Mouse (Mus musculus): ENCODE measurements around the gene Gucd1. TPM values are rescaled to one million over a fixed set of nuclear protein-coding genes. Genes with fewer than 3 reads are reported as not detected.
"Not testable (repeated sequence)": the region's sequence is repeated elsewhere in the genome, so short reads cannot be mapped to it uniquely, and the experiment has no call there.

The Gucd1 gene
- polyA plus RNA-seq, 1 experiment from 2014 or later: 27.6 TPM

GRCm38 (mm10) chr10:75390156-75390555 lies 127.6 kb downstream of the Gucd1 start:
- WGBS: 71% methylated on average over 2 of the region's 2 CpGs
- Histone ChIP-seq H3K9ac (no peak overlapping the region), H3K27me3 (no peaks in the 10 kb centered on the region)

DNA sequence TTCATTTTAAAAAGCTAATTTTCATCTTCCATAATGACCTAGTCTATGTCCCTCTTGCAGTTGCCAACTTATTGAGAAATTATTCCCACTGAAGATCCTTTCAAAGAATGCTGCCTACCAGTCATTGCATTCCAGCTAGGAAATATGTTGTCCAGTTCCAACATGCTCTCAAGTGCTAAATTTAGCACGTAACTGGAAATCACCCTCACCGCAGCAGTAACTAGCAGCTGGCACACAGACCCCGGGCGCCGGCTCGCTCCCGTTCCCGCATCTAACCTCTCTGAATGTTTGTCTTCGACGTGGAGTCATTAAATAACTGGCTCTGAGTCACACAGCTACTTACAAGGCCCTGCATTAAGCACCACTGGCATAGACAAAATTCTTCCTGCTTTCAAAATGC lies 139.1 kb downstream of the Gucd1 start:
- 37% methylated on average over 10 of the region's 10 CpGs for WGBS
- H3K27me3 ChIP-seq: no peaks in the 10 kb centered on the region
- H3K27ac ChIP-seq: no peak overlapping the region; the same call in 1 of the 2 replicates
- no peak overlapping the region for H3K4me3 ChIP-seq
- no peak overlapping the region for H3K4me2 ChIP-seq
- H3K9me3 ChIP-seq: no peaks in the 10 kb centered on the region
- no peaks in the 10 kb centered on the region for H3K36me3 ChIP-seq
- no peaks in the 10 kb centered on the region; the same call in 1 of the 2 replicates for H3K4me1 ChIP-seq
- no peak for ATAC-seq (ENCODE audit: insufficient number of reproducible peaks, low FRiP score, low TSS enrichment, low read depth)
- H3K9ac ChIP-seq: no peak overlapping the region

More at GRCm38 (mm10) chr10:75390156-75390555, 127.6 kb downstream of the Gucd1 start:
- H3K4me1 ChIP-seq: no peaks in the 10 kb centered on the region
- H3K9me3 ChIP-seq: no peaks in the 10 kb centered on the region
- ATAC-seq (ENCODE audit: insufficient number of reproducible peaks, low FRiP score, low TSS enrichment, low read depth): no peak
- no peak overlapping the region for H3K27ac ChIP-seq
- H3K36me3 ChIP-seq: no peaks in the 10 kb centered on the region
- no peak overlapping the region for H3K4me2 ChIP-seq
- no peak overlapping the region for H3K4me3 ChIP-seq

GRCm38 (mm10) chr10:75373655-75374351 lies 144.0 kb downstream of the Gucd1 start:
- H3K9ac ChIP-seq, H3K9me3 ChIP-seq, H3K4me1 ChIP-seq, H3K36me3 ChIP-seq, H3K4me2 ChIP-seq, H3K4me3 ChIP-seq, H3K27ac ChIP-seq, H3K27me3 ChIP-seq: not testable (repeated sequence)
- 69% methylated on average over 13 of the region's 19 CpGs for WGBS
- ATAC-seq (ENCODE audit: insufficient number of reproducible peaks, low FRiP score, low TSS enrichment, low read depth): peak; percentile 40; the same call in 1 of the 2 replicates

- H3K27ac ChIP-seq: no peak overlapping the region
- H3K9me3 ChIP-seq: no peaks in the 10 kb centered on the region
- peak overlapping the region; percentile 9; the same call in 1 of the 2 replicates for H3K4me3 ChIP-seq
- H3K27me3 ChIP-seq: no peaks in the 10 kb centered on the region
- H3K4me1 ChIP-seq: no peaks in the 10 kb centered on the region
- 44% methylated on average over 6 of the region's 6 CpGs for WGBS
- no peaks in the 10 kb centered on the region for H3K36me3 ChIP-seq
- ATAC-seq (ENCODE audit: insufficient number of reproducible peaks, low FRiP score, low TSS enrichment, low read depth): no peak
- H3K9ac ChIP-seq: no peak overlapping the region
- no peak overlapping the region for H3K4me2 ChIP-seq
These were observed 152.5 kb downstream of the Gucd1 start for GRCm38 (mm10) chr10:75365231-75365633.

GRCm38 (mm10) chr10:75364796-75365195 lies 153.0 kb downstream of the Gucd1 start:
- H3K9ac ChIP-seq: no peak overlapping the region
- H3K27ac ChIP-seq: no peak overlapping the region
- H3K36me3 ChIP-seq: no peaks in the 10 kb centered on the region
- H3K4me3 ChIP-seq: 0 out of 2 replicates have a peak overlapping the region, but pooled peaks have one; percentile 9
- no peaks in the 10 kb centered on the region for H3K9me3 ChIP-seq
- no peaks in the 10 kb centered on the region for H3K4me1 ChIP-seq
- ATAC-seq (ENCODE audit: insufficient number of reproducible peaks, low FRiP score, low TSS enrichment, low read depth): no peak
- WGBS: 71% methylated on average over 9 of the region's 9 CpGs
- H3K27me3 ChIP-seq: no peaks in the 10 kb centered on the region
- H3K4me2 ChIP-seq: no peak overlapping the region

- H3K36me3 ChIP-seq, H3K27ac ChIP-seq, H3K4me2 ChIP-seq, H3K4me3 ChIP-seq, H3K9ac ChIP-seq, H3K4me1 ChIP-seq, H3K27me3 ChIP-seq, H3K9me3 ChIP-seq: not testable (repeated sequence)
- ATAC-seq (ENCODE audit: insufficient number of reproducible peaks, low FRiP score, low TSS enrichment, low read depth): peak; percentile 52; the same call in 1 of the 2 replicates
- 18% methylated on average over 1 of the region's 1 CpGs for WGBS
These were observed 153.5 kb downstream of the Gucd1 start for GRCm38 (mm10) chr10:75364214-75364690.

GRCm38 (mm10) chr10:75355341-75355740 lies 162.4 kb downstream of the Gucd1 start:
- Histone ChIP-seq H3K36me3 (no peaks in the 10 kb centered on the region), H3K4me1 (no peaks in the 10 kb centered on the region), H3K27me3 (no peaks in the 10 kb centered on the region), H3K4me2 (no peak overlapping the region), H3K27ac (no peak overlapping the region), H3K9me3 (no peaks in the 10 kb centered on the region), H3K4me3 (no peak overlapping the region), H3K9ac (no peak overlapping the region)
- WGBS: 47% methylated on average over 4 of the region's 4 CpGs
- no peak for ATAC-seq (ENCODE audit: insufficient number of reproducible peaks, low FRiP score, low TSS enrichment, low read depth)

GRCm38 (mm10) chr10:75353838-75354241 lies 163.9 kb downstream of the Gucd1 start:
- H3K4me2 ChIP-seq; H3K9ac ChIP-seq; H3K4me1 ChIP-seq; H3K27ac ChIP-seq; H3K36me3 ChIP-seq; H3K9me3 ChIP-seq; H3K4me3 ChIP-seq; ATAC-seq (ENCODE audit: insufficient number of reproducible peaks, low FRiP score, low TSS enrichment, low read depth); H3K27me3 ChIP-seq: not testable (repeated sequence)
- 68% methylated on average over 9 of the region's 9 CpGs for WGBS

GRCm38 (mm10) chr10:75352541-75352940 lies 165.2 kb downstream of the Gucd1 start:
- H3K4me3 ChIP-seq: no peak overlapping the region
- no peak overlapping the region for H3K9ac ChIP-seq
- no peaks in the 10 kb centered on the region for H3K9me3 ChIP-seq
- H3K27ac ChIP-seq: no peak overlapping the region
- H3K36me3 ChIP-seq: no peaks in the 10 kb centered on the region
- no peaks in the 10 kb centered on the region for H3K4me1 ChIP-seq
- H3K27me3 ChIP-seq: no peaks in the 10 kb centered on the region
- ATAC-seq (ENCODE audit: insufficient number of reproducible peaks, low FRiP score, low TSS enrichment, low read depth): no peak
- WGBS: 92% methylated on average over 12 of the region's 12 CpGs
- no peak overlapping the region for H3K4me2 ChIP-seq

- no peak overlapping the region for H3K4me3 ChIP-seq
- H3K9ac ChIP-seq: no peak overlapping the region
- H3K27ac ChIP-seq: no peak overlapping the region
- 77% methylated on average over 5 of the region's 5 CpGs for WGBS
- H3K27me3 ChIP-seq: no peaks in the 10 kb centered on the region
- H3K4me1 ChIP-seq: no peaks in the 10 kb centered on the region
- no peaks in the 10 kb centered on the region for H3K9me3 ChIP-seq
- no peaks in the 10 kb centered on the region for H3K36me3 ChIP-seq
- H3K4me2 ChIP-seq: no peak overlapping the region
- ATAC-seq (ENCODE audit: insufficient number of reproducible peaks, low FRiP score, low TSS enrichment, low read depth): no peak
These were observed 167.2 kb downstream of the Gucd1 start for GRCm38 (mm10) chr10:75350564-75350963.

DNA sequence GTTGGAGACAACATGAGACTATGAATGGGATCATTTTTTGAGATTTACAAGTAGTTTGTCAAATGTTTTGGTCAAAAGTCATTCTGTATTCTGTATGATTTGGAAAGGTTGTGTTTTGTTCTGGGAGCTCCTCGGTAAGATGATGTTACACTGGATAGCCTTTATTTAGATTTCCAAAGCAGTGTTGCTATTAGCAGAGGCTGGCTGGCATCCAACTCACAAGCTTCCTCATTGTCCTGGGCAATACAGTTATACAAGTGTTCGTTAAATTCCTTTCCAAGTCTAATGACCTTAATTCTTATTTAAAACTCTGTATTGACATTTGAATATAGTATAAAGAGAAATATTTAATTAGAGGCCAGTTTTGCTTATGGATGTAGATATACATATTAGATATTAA lies 172.5 kb downstream of the Gucd1 start:
- no peak for ATAC-seq (ENCODE audit: insufficient number of reproducible peaks, low FRiP score, low TSS enrichment, low read depth)
- Histone ChIP-seq H3K36me3 (no peaks in the 10 kb centered on the region), H3K27me3 (no peaks in the 10 kb centered on the region), H3K27ac (no peak overlapping the region), H3K4me1 (no peaks in the 10 kb centered on the region), H3K9ac (no peak overlapping the region), H3K4me2 (no peak overlapping the region), H3K9me3 (no peaks in the 10 kb centered on the region), H3K4me3 (no peak overlapping the region)
- 78% methylated on average over 2 of the region's 2 CpGs for WGBS

- H3K4me3 ChIP-seq; ATAC-seq (ENCODE audit: insufficient number of reproducible peaks, low FRiP score, low TSS enrichment, low read depth): not testable (repeated sequence)
- 55% methylated on average over 1 of the region's 1 CpGs for WGBS
These were observed 173.2 kb downstream of the Gucd1 start for GRCm38 (mm10) chr10:75344563-75344962.

More at GRCm38 (mm10) chr10:75344563-75344962, 173.2 kb downstream of the Gucd1 start:
- H3K27me3 ChIP-seq, H3K27ac ChIP-seq, H3K4me2 ChIP-seq, H3K9me3 ChIP-seq, H3K9ac ChIP-seq, H3K36me3 ChIP-seq, H3K4me1 ChIP-seq: not testable (repeated sequence)
